Mouse (Mus musculus): ENCODE results near the gene Clcn5.

Gene Clcn5

DNA sequence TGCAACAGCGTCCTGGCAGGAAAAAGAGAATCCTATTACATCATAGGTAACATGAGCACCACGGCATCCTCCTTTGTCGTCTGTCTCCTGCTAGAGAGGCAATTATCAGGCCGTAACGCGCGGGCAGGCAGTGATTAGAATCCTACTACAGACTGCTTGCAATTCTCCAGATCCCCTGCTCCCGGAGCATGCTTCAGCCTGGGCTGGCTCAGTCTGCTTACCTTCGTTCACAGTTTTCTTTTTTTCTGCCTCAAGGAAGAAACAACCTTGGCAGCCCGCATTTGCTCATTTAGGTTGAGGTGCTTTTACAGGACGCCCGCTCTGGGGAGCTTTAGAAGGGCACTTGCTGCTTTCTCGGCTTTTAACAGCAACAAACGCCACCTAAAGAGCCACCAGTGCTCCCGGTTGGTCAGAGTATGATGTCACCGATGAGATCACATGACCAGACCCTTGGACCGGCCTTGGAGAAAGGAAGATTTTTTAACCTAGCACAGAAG, 130.8 kb downstream of the Clcn5 start:
- DNase-seq, result peak; percentile 18

DNA sequence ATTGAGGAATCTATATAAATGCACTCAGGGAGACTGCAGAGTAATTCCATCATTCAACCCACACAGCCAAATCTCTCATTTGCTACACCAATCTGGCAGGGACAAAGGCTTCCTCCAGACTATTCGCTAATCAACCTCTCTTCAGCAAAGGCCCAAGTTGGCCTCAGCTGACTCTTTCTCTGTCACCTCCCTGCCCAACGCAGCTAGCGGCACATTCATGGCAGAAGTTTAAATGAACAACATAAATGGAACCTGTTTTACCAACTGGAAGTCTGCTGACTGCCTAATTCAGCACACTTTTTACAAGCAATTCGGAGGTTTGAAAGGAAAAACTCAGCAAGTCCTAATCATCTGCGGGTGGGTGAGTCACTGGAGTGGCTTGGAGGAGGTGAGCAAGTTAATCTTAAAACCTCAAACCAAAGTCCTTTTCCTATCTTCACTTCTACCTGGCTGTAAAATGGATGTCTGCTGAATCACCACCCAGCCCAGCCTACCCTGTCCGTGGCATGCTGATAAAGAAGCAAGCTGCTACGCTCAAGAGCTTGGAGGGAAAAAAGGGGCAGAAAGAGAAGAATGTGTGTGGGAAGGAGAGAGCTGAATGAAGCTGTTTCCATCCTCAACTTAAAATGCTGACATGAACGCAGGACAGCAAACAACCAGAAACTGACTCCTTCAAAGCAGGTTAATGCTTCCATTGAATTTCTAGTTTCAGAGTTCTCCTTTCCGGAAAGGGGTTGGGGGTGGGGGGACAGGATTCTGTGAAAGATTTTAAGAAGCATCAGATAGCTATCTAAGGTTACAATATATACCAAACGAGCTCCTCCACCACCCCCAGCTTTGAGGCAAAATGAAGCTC, 131.5 kb downstream of the Clcn5 start:
- DNase-seq, result peak; percentile 0

DNA sequence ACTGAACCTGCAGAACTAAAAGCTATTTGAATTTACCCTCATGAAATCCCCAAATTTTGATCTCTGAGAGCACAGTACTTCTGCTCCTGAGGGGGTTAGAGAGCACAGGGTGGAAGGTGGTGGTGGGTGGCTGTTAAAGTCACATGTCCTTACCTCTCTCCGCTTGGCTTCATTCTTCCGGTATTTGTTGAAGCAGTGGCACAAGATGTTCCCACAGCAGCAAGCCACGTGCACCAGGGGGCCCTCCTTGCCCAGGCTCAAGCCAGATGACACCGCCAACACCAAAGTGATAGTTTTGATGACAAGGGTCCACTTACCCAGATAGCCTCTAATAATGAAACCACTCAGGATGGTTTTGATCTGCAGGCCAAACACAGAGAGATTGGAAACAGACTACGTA, 149.0 kb downstream of the Clcn5 start:
- no peak for DNase-seq

DNA sequence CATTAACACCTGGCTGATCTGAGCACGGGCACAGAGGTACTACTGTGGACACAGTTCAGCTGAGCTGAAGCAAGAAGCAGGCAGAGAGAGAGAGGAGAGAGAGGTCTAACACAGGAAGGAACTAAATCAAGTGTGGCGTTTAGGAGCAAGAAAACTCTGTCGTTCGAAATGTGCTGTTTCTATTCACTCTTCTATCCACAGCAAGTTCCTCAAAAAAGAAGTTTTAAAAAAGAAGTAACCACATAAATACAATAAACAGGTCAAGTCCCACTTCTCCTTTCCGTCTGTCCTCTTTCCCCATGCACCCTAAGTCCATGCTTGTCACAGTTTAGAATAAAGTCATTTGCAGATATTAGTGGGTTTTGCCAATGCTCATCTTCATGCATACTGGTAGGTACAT, 150.4 kb downstream of the Clcn5 start:
- no peak for DNase-seq

DNA sequence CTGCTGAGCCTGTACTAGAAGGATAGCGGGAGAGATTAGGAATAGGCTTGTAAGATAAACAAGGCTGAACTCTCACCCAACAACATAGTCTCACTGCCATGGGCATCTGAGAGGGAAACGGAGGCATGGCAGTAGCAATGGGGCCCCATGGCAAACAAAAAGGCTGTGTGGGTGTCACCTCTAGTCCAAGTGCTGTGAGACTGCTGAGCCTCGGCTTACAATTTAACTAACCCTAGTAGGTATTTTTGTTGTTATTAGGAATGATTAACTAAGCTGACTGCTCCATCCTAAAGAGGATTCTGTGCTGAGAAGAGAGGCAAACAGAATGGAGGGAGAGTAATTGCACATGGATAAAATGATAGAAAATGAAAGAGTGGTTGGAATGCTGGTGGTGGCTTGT, 161.2 kb downstream of the Clcn5 start:
- DNase-seq, result no peak

DNA sequence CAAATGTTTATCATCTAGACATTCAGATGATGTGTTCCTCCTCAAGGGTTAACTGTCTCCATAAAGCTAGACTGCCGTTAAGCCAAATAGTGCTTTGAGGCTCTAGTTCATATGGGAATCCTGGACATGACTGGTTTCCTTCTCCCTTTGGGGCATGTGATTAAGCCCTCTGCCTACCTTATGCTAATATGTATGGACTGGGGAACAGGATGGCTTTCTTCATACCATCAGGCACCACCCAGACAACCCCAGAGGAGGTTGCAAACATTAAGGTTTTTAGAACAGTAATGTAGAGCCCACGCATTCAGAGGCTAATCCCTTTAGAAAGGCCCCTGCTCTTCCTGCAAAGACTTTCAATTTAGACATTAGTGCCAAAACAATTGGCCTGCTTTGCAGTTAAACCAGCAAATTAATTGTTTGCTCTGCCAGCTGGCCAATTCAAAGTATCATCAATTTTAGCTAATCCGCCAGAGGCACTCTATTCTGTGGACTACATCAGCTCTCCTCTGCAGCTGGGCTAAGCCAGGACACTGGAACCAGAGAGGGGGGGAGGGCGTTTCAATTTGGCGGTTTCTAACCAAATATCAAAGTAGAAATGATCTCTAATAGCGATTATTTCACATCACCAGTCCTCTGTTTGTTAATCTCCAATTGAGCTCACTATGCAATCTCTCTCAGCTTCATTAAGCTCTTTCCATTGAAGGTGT, 163.0 kb downstream of the Clcn5 start:
- DNase-seq, result no peak

DNA sequence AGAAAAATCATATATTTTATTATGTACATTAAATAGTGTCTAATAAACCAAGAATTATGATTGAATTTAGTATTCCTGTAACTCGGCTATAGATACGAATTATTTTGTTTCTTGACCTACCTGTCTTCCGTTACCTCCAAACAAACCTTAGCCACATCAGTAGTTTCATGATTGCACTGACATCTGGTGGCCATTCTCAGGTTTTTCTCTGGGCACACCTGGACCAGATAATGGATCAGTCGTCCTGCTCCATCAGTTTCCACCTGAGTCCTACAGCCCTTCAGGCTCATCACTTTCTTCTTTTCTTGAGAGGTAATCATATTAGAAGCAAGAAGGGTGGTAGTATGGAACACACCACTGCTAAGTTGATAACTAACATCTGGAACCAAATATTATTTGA, 169.0 kb downstream of the Clcn5 start:
- DNase-seq, result no peak

DNA sequence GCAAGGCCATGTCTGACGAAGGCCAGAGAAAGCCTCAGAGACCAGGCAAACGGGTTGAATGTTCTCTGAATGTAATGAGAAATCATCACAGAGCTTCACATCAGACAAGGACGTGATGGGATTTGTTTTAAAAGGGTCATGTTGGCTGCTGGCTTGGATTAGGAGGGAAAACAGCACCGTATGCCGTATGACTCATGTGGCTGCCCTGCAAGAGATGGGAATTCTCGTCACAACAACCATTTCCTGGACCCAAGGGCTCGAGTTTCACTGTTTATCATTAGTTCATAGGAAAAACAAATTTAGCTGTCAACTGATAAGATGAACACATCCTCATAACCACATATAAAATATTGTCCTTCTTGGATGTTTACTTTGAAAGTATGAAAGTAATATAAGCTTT, 173.0 kb downstream of the Clcn5 start:
- no peak for DNase-seq

DNA sequence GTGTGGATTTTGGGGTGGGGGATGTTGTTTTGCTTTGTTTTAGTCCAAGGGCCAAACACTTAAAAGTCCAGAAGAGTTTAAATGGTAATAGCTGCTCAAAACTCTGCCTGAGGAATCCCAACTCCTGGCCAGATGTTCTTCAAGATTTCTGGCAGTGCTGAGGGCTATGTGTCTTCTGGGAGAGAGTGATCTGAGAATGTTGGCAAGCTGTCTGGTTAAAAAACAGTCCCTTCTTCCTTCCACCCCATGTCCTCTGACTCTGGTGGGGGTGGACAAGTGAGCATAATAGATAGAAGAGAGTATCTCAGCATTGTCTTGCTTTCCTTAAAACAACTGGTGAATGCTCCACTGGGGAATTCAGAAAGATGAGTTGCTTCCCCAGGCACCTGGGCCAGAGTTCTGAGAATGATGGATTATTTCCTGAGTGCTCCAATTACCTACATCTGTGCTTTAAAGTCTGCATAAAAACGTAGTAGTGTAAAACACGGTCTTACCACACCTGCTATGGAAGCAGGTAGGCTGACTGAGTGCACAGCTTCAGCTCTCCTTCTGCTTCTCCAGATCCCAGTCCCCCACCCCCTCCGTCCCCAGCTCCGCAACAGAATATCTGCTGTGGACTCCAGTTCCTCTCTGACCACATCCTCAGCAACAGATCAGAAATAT, 197.4 kb downstream of the Clcn5 start:
- no peak for DNase-seq

DNA sequence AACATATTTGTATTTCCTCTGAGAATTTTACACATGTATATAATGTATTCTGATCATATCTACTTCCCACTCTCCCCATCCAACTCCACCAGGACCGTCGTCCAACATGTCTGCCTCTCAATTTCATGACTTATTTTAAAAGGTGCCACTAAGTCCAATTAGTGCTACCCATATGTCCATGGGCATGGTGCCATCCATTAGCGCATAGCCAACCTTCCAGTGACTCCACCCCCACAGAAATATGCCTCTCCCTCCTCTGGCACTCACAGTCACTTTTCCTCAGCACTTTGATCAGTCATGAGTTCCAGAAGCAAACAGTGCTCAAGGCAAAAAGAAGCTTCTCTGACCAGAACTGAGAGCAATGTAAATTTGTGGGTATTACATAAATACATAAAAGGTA, 204.3 kb downstream of the Clcn5 start:
- DNase-seq, result no peak

Measured in right cerebral cortex, adult 18-20 months (tissue).